Mouse (Mus musculus): Measurements from ENCODE around the gene Chtop.

- TF ChIP-seq CHD2 (IDR thresholded peaks at IDR 0.05; ENCODE audit: low read depth, low read length) = no peak
- TF ChIP-seq HCFC1 (IDR thresholded peaks at IDR 0.05; ENCODE audit: borderline replicate concordance, insufficient read depth, low read length) = no peak
Measured at GRCm38 (mm10) chr3:90497597-90497996, 11.7 kb downstream of the Chtop start.

Data from ES-E14 (cell line).